Mouse (Mus musculus): Measurements from ENCODE around the gene 6430531B16Rik.

6430531B16Rik gene

DNA sequence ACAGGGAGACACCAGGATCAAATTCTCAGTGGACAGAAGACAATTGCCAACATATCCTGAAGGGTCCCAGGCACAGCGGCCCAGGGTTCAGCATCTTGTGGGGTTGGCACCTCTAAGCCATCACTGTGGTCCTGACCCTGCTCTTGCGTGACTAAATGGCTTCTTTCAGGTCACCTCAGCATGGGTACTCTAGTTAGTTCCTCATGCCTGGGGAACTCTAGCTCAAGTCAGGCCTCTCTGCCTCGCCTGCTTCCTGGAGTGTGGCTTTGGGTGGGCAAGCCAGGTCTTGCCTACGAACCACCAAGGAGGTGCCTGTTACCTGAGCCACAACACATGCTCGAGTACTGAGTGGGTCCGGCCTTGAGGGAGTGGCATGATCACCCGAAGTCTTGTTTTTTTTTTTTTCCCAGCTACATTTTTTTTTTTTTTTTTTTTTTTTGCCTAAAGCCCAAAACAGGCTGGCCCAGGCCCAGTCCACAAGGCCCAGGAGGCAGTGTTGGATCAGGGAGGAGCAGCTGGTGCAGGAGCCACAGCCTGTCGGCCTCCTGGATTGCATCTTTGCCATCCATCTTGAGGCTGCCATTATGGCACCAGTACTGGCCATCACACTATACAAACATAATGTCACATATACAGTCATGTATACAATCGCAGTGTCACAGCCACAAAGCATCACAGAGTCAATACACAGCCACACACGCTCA lies 8.2 kb downstream of the 6430531B16Rik start:
- peak in 1 of 2 experiments; percentile 20 for DNase-seq

DNA sequence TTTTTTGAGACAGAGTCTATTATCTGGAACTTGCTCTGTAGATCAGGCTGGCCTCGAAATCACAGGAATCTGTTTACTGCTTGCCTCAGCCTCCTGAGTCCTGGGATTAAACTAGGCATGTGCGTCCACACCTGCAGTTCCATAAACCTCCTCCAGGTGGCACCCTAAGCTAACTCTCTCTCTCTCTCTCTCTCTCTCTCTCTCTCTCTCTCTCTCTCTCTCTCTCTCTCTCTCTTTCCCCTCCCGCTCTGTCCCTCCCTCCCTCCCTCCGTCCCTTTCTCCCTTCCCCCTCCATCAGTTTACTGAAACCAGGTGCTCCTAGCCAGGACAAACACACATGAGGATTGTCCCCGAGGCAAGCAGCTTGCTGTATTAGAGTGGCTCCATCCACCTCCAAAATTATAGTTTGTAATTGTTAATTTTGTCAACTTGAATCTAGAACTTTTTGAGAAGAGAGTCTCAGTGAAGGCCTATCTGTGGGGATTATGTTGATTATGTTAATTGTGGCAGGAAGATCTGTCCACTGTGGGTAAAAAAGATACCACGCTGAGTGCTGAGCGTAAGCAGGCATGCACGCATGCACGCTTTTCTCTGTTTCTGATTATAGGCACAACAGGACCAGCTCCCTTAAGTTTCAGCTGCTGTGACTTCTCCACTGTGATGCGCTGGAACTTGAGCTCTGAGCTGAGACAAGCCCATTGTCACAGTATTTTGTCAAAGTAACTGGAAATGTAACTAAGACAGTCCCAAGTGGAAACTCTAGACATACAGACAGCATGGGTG lies 9.0 kb downstream of the 6430531B16Rik start:
- peak; percentile 57 to 82 for DNase-seq

DNA sequence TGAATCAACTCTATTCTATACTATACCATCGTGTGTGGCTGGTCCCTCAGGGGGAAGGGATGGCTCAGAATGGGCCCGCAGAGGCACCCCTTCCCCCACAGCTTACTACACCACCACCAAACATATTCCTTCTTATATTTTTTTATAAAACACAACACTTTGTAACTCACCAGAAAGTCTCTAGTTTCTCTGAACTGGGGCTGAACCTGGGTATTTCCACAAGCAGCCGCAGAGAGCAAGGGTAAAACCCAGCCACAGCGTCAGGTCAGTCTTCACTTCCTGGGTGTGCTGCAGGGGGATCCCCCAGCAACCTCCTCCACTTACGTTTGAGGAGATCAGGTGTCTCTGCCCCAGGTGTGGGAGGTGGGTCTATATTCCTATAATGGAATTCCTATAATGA lies 10.1 kb downstream of the 6430531B16Rik start:
- DNase-seq: peak; percentile 41 to 56

DNA sequence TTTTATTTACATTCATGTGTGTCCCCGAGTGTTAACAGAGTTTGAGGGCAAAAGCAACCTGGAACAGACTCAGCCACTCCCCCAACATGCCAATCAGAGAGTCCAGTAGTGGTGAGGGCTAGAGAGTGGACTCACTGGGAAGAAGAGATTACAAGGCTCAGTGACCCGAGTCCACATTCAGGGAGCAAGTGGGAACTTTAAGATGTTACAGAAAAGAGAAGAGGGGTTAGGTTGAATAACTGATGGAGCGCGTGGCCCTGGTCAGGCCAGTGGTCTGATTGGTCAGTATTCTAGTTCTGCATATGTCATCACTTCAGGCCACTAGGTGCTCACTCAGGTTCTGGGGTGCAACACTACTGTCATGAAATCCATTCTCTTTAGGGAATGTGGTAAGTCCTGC lies 11.4 kb downstream of the 6430531B16Rik start:
- DNase-seq: no peak

DNA sequence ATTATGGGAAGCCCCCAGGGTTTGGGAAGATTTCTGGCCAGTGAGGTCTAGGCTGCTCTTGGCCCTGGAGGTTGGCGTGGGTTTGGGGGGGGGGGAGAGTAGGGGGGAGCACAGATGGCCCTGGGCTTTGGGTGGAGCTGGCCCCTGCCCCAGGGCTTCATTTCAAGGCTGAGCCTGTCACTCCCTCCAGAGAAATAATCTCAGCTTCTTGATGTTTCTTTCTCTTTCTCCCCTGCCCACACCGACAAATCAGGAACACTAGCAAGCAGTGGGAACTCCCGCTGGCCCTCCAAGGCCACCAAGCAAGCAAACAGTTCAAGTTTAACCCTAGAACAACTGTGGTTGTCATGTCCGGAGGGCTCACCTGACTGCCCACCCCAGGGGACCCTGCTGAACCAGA lies 14.7 kb downstream of the 6430531B16Rik start:
- DNase-seq: no peak

DNA sequence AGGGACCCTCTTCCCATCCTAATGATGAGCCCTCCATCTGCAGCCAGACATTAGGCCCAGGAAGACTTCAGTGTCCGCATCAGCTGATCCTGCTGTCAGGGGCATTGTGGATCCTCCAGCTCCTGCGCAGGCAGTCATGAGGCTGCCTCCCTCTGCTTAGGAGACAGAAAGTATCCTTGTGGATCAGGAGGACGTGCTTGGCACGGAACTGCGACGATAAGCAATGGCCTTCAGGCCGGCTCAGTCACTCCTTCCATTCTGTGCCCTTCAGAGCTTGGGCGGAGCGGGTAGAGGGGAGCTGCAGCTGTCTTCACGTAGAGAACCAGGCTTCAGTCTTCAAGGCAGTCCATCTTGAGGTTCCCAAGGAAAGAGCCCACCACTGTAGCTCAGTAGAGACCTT lies 17.4 kb downstream of the 6430531B16Rik start:
- DNase-seq: no peak

DNA sequence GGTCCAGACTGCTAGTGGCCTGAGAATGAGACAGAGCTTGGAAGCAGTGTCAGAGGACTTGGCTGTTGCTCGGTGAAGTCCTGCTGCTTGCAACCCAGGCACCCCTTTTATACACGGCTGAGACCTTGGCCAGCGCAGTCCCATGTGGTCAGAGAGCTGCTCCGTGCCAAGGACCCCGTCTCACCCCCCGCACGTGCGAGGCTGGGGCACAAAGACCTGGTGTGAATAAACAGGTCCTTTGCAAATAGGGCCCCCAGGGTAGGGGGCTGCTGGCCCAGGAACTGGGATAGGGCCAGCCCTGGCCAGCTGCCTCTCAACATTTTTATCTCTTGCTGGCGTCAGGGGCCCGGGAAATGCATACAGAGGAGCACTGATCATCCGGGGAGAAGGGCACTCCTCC lies 20.6 kb downstream of the 6430531B16Rik start:
- DNase-seq: no peak

DNA sequence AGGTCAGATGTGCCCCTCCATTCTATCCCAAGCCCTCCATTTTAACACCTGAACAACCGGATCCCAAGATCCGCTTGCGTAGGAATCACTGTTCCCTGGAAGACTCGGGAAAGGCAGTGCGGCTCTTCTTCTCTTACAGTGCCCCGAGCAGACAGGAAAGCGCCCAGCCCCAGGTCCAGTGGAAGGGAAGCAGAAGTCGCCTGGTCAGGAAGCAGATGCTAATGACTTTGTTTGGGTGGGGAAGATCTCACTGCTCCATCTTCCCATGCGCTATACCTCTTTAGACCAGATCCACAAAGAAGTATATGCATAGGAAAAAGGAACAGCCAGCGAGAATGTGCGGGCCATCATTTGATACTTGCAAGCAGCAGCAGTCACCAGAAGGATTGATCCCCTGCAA lies 21.1 kb downstream of the 6430531B16Rik start:
- no peak for DNase-seq

DNA sequence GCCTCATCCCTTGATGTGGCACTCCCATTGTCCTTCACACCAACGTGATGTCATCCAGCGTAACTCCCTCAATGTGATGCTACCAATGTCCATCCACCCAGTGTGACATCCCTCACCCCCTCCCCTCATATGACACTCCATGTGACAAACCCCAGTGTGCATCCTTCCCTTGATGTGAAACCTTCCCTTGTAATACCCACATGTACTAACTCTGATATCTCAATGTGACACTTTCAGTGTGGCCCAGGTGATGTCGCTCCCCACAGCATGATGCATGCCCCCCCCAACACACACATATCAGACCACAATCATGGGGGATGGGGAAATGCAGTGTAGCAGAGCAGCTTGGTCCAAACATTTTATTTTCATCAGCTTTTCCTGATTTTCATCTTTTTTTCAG lies 21.9 kb downstream of the 6430531B16Rik start:
- no peak for DNase-seq

DNA sequence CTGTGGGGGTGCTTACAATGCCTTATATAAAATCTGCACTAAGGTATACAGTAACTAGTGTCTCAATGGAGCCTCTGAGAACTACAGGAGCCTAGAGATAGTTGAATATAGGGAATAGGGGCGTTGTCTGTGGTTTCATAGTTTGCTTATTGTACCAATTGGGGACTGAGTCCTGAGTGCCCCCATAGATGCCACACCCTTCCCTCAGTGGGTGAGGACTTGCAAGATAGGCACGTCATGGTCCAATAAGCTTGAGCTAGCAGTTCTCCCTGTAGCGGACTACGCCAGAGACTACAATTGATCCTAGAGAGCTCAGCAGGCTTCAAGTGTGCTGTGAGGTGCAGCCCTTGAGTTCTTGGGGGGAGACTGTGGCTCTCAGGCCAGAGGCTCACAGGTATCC lies 23.1 kb downstream of the 6430531B16Rik start:
- no peak for DNase-seq

DNA sequence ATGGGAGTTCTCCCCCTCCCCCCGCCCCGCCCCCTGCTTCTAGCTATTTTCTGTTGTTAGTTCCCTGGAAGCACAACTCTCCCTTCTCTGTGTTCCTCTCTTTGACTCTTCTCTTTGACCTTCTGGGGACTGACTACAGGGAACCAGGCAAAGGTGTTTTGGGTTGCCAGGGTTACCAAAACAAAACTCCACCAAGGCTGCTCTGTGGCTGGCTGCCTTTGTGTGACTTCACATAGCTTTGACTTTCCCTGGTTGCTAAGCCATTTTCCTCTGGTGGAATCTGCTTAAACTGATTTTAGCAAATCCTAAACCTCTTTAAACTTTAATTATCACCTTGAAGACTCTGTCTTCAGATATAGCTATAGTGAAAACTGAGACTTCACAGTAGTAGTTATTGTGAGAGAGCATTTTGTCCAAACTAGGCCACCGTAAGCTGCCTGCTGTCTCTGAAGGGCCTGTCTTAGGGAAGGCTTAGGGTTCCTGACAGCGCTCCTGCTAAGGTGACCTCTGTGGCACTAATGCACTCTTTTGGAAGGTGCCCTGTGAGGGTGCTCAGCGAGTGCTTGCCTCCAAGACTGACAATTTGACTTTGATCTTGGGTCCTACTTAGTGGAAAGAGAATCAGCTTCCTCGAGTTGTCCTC lies 26.4 kb downstream of the 6430531B16Rik start:
- no peak for DNase-seq

DNA sequence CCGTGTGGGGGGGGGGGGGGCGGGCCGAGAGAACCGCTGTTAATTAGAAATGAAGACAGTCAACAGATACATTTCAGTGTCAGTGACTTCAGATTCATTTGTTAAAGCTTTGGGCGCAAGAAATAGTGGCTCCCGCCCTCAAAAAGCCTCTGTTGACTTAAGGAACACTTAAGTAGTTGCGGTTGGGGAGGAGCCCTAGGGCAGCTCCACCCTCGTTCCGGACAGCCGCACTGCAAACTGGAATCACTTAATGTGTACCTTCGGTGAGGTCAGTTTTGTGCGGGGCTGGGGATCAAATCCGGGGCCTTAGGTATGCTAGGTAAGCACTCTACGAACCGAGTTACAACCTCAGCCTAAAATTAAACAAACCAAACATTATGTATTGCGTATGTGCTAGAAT lies 27.5 kb downstream of the 6430531B16Rik start:
- DNase-seq: no peak

DNA sequence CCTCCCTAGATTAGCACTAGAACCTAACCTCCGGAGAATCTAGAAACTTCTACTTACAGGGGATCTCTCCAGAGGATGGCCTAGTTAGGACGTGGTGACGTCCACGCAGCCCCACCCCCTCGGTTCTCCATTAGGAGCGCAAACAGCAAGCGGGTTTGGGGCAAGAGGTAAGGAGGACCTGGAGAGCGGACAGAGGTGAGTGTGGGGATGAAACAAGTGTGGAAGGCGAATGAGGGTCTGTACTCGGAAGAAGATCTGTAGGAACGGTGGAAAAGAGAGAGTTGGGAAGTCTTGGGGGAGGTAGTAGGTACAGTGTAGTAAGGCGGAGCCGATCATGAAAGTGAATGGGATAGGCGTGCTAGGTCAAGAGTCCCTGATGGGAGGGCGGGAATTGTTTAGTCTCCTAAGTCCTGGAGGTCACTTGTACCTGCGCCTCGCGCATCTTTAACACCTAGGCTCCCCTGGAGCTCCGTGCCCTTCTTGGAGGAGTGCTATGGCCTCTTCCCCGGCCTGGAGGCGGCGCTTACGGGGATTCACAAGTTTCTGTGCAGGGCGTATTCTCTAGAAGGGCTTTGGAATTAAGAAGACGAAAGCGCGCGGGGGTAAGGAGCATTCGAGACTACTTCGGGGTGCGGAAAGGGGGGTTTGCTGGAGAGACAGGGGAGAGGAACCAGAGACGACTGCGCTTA lies 28.1 kb downstream of the 6430531B16Rik start:
- DNase-seq: peak; percentile 43 to 63

DNA sequence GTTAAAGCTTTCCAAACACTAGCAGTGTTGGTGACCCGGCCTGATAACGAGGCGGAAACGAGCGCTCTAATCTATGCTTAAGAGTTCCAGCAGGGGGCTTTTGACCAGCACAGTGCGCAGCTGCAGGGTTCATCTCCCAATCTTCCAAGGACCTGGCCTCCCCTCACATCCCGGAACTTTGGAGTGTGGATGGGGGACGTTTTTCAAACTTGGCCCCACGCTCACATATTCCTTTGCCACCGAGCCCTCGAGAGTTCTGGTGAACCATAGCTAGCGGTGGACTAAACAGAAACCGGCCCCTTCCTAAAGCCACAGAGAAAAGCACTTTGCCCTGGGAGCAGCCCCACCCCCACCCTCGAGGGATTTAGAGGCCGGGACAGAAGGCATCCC lies 28.7 kb downstream of the 6430531B16Rik start:
- peak; percentile 23 to 49 for DNase-seq

DNA sequence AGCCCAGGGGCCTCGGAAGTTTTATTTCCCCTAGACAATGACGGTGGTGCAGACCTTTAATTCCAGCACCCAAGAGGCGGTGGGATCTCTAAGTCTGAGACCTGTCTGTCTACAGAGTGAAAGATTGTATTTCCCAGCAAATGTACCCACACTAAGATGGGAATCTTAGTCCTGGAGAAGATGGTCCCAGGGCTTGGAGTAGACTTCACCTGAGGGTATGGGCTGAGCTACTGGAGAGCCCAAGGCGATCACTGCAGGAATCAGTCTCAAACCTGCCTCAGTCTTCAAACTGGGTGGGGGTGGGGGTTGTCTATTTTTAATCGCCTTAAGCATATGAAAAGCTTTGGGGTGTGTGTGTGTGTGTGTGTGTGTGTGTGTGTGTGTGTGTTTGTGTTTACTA lies 32.5 kb downstream of the 6430531B16Rik start:
- no peak for DNase-seq

DNA sequence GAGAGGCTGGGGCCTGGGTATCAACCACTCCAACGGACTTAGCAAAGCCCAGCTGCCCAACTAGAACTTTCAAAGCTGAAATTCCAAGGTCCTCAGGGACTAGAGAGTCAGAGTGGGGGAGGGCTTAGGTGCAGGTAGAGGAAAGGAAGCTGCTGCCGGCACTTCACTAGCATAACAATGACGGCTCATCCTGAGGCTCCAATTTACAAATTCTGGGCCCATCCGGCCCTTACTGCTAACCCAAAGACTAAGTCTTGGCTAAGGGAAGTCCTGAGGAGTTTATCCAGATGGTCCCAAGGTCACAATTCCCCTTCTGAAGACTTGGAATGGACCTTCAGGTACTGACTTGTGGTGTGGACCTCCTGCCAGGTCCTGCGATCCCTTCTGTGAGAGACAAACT lies 33.0 kb downstream of the 6430531B16Rik start:
- DNase-seq: no peak

DNA sequence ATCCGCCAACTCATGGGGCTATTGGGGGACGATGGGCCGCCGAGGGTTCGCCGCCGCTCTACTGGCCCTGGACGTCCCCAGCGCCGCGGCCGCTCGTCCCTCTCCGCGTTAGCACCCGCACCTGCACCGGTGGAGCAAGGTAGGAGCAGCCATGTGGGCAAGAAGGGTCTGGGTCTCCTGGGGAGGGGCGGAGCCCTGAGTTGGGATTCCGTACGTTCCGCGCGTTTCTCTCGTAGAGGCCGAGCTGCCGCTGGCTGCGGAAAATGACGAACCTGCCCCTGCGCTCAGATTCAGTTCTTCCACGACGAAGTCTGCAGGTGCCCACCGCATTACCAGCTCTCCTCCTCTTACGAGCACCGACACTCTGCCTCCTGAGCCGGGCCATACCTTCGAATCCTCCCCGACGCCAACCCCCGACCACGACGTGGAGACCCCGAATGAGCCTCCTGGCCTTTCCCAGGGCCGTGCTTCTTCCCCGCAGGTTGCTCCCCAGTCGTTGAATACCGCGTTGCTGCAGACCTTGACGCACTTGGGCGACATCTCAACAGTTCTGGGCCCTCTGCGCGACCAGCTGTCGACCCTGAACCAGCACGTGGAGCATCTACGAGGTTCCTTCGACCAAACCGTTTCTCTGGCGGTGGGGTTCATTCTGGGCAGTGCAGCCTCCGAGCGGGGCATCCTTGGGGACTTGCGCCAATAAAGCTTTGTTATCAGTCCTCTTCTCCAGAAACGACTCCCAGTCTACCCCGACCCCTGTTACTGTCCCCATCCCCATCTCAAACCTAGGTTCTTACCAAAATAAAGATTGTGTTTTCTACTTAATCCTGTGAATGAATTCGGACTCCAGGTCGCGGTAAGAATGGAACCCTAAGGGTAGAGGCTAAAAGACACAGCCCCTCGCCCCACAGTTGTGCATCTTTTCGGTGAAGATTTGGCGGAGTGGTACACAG lies 34.0 kb downstream of the 6430531B16Rik start:
- DNase-seq: no peak

DNA sequence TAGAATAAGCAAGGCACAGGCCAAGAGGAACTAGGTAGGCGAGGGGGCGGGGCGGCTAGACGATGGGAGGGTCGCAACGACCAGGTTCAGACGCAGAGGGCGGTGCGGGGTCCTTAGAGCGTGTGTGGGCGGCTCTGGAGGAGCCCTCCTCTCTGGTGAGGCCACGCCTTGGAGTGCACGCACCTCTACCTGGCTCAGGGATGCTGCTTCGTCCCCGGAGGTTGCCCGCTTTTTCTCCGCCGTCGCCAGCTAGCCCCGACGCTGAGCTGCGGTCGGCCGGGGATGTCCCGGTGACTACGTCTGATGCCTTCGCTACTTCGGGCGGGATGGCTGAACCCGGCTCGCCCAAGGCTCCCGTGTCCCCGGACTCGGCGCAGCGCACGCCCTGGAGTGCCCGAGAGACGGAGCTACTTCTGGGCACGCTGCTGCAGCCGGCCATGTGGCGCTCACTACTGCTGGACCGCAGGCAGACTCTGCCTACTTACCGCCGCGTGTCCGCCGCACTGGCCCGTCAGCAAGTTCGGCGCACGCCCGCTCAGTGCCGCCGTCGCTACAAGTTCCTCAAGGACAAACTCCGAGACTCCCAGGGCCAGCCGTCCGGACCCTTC lies 34.8 kb downstream of the 6430531B16Rik start, which contains the start of gene Utf1:
Gene Utf1, plus strand, starts transcription at position 116 of the 608 bp plus-strand sequence.
- DNase-seq: peak in 1 of 2 experiments; percentile 30

DNA sequence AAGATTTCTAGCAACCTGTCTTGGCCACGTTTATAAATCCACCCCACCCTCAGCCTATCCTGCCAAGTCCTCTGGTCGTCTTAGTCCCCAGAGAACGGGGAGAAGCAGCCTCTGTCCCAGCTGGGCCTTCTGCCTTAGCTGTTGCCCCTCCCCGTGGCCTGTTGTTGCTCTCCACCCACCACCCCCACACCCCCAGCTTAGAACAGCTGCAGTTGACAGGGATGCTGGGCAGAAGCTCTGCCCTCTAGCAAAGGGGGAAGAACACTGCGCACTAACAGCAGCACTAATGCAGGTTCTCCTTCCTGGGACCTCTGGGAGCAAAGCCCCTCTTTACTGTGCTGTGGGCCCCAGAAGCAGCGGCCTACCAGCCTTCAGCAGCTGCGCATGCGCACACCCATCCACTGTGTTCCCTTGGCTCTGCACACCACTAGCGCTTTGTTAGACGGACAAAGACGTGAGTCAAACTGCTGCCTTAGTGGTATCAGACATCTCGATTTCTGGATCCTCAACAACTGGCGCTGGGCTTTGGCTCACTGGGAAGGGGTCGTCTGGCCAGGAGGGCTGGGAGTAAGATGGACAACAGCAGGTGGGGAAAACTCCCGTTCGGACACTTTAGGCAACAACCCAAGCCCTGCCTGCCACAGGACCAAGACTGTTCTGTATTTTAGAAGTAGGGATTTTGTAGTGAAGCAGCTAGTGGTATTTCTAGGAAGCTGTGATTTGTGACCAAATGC lies 37.9 kb downstream of the 6430531B16Rik start:
- no peak for DNase-seq

DNA sequence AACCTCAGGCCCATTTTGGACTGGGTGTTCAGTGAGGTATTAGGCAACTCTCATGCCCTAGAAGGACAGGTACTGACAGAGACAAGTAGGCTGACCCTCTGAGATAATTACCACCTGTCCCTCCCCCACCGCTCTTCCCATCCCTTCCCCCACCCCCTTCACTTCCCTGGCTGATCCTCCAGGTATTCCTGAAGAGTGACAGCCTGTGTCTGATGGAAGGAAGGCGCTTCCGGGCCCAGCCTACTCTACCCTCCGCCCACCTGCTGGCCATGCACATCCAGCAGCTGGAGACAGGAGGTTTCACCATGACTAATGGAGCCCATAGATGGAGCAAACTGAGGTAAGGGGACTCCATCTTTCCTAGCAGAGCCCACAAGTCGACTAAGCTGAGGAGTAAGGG lies 40.7 kb downstream of the 6430531B16Rik start:
- no peak for DNase-seq

DNA sequence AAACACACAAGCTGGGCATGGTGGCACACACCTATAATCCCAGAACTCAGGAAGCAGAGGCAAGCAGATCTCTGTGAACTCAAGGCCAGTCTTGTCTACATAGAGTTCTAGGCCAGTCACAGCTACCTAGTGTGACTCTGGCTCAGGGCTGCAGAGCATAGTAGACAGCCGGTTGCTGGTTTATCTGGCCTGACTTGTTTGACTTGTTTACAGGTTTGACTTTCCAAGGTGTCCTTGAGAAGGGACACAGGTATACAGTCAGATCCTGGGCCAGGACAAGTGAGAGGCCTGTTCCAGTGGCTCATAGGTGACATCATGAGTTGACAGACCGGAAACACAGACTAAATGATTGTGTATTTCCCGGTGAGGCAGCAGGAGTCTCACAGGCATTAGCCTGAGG lies 41.4 kb downstream of the 6430531B16Rik start:
- no peak for DNase-seq
